Mouse (Mus musculus): ENCODE results near the gene Gm20388.

- TF ChIP-seq CTCF (IDR thresholded peaks at IDR 0.05; ENCODE audit: borderline replicate concordance, insufficient read depth, low read depth, low read length) = peak; percentile 56; the same call in 1 of the 2 replicates
- TF ChIP-seq POLR2A (IDR thresholded peaks at IDR 0.05; ENCODE audit: borderline replicate concordance, insufficient read depth, low read length) = no peak
Observed at GRCm38 (mm10) chr8:122709340-122710111, 2798.9 kb downstream of the Gm20388 start.
